Mouse (Mus musculus): ENCODE measurements at regions not wholly inside any gene's neighbourhood (a gene's known extent, or its start where the extent isn't known, plus 50 kb on each side); places are given as distances from the start of the nearest gene placed in this dataset.

DNA sequence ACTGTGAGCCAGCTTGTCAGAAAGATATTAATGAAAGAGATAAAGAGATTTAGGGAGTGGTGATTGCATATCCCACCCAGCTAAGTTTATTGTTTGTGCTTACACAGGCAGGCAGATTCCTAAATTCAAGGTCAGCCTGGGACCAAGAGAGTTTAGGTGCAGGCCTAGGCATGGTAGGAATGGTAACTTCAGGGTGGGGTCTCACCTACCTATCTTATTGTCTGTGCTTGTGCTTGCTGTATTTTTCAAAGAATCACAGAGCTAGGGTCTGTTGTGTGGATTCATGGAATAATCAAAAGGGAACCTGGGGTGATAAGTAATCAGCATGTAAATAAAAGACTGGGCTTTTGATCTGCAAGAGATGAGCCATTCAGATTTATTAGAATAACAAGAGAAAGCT, 642.4 kb downstream of the Pkhd1 start:
- TF ChIP-seq POLR2A (IDR thresholded peaks at IDR 0.05; ENCODE audit: low read depth, low read length) (no peak), CTCF (IDR thresholded peaks at IDR 0.05; ENCODE audit: borderline replicate concordance, insufficient read depth, low read length) (no peak)
